In the genomic region with DNA sequence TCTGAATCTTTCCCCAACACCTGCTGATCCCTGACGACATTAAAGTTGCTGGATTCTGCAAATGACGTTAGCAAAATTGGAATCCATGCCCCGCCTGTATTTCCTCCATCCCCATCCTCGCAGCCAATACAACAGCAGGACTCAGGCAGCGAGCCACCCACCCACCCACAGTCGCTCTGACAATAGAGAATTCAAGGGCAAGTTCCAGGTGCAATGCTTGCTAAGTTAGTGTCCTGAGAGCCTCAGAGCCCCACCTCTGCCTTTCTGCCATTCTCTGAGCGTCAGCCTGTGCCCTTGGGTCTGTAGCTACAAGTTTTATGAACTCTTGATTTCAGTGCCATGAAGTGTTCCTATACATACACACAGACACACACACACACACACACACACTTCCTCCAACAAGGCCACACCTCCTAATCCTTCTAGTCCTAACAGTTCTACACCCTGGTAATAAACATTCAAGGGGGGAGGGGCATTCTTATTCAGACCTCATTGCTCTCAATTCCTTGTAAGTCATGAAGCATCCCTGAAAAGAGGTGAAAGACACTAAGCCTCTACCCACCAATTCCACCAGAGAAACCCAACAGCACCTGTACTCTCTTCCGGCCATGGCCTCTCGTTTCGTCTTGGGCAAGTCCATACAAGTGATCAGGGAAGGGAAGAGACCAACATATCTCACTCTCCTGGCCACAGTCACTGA, we compare ENCODE assay signal across 23 mouse cellular contexts.
DNase-seq lines count a peak whose midpoint lies in the region; ATAC-seq and TF ChIP-seq lines count a peak whose summit lies in the region.
"Had no signal": no experiment of that assay in that cellular context is flagged by ENCODE, and none has a peak within 500 bp of the region (broad histone marks: within the 10 kb centered on the region; RNA-seq: fewer than 3 reads in every experiment).

No protein-coding gene starts in this region.

- no peak for TF ChIP-seq EP300 in heart, postnatal 0 days (IDR thresholded peaks at IDR 0.05; ENCODE audit: low read depth)

- H3K4me3 ChIP-seq in heart, postnatal 0 days (ENCODE audit: low read depth, low read length) = no peak overlapping the region
- peak overlapping the region; percentile 61; the same call in 1 of the 2 replicates for H3K4me3 ChIP-seq in E14TG2a.4 (replicated peaks; ENCODE audit: low read length)
- H3K4me3 ChIP-seq: embryonic facial prominence, embryonic 15.5 days; hindbrain, embryonic 15.5 days; intestine, embryonic 15.5 days; left cerebral cortex, adult 2 months; midbrain, embryonic 15.5 days; neural tube, embryonic 12.5 days had no signal

- peaks cover 9% of the 10 kb centered on the region; the same call in 1 of the 2 replicates for H3K4me1 ChIP-seq in heart, postnatal 0 days (ENCODE audit: control insufficient read depth, insufficient read depth)
- H3K4me1 ChIP-seq in E14TG2a.4 (replicated peaks; ENCODE audit: low read depth, low read length) = peaks cover 72% of the 10 kb centered on the region

- intact Hi-C loops in heart, postnatal 14 days (cut with DNase I) = no loop called here

- 74% methylated on average over 10 of the region's 10 CpGs for WGBS in heart, postnatal 0 days

- DNase-seq in heart, postnatal 0 days (ENCODE audit: low spot score) = no peak
- no peak for DNase-seq in heart, postnatal 14 days
- DNase-seq in ES-CJ7 (ENCODE audit: low read depth, low spot score) = peak; percentile 69
- DNase-seq in thymus, postnatal 25 days = peak; percentile 58
- DNase-seq in ovary, postnatal 36 days (ENCODE audit: low spot score) = no peak
- DNase-seq in left cerebral cortex, adult 11 months (ENCODE audit: low spot score) = no peak
- DNase-seq: adrenal gland, adult 2 months; cerebellum, adult 18-20 months; gastrocnemius, postnatal 36 days; heart, postnatal 4 days; layer of hippocampus, adult 9-11 months; left cerebral cortex, postnatal 4 days; retina, postnatal 1 day; right cerebral cortex, postnatal 25 days had no signal

- H3K27me3 ChIP-seq in heart, postnatal 0 days (ENCODE audit: control insufficient read depth, insufficient read depth, low read length) = no peaks in the 10 kb centered on the region
- H3K27me3 ChIP-seq in E14TG2a.4 (ENCODE audit: insufficient read depth, low read length) = peaks cover 23% of the 10 kb centered on the region
- H3K27me3 ChIP-seq: hindbrain, embryonic 15.5 days; intestine, embryonic 15.5 days; midbrain, embryonic 15.5 days; neural tube, embryonic 12.5 days had no signal

- H3K36me3 ChIP-seq in heart, postnatal 0 days (replicated peaks; ENCODE audit: control insufficient read depth, insufficient read depth, low read length) = no peaks in the 10 kb centered on the region
- H3K36me3 ChIP-seq in E14TG2a.4 (ENCODE audit: insufficient read depth, low read length) = no peaks in the 10 kb centered on the region
- H3K36me3 ChIP-seq: embryonic facial prominence, embryonic 15.5 days; hindbrain, embryonic 15.5 days; intestine, embryonic 15.5 days; midbrain, embryonic 15.5 days; neural tube, embryonic 12.5 days had no signal

- no peaks in the 10 kb centered on the region for H3K9me3 ChIP-seq in heart, postnatal 0 days (replicated peaks; ENCODE audit: control insufficient read depth, low read length)
- H3K9me3 ChIP-seq in E14TG2a.4 (ENCODE audit: low read length) = peaks cover 17% of the 10 kb centered on the region
- H3K9me3 ChIP-seq: embryonic facial prominence, embryonic 15.5 days; hindbrain, embryonic 15.5 days; intestine, embryonic 15.5 days; midbrain, embryonic 15.5 days; neural tube, embryonic 12.5 days had no signal

- no peak overlapping the region for H3K9ac ChIP-seq in heart, postnatal 0 days (replicated peaks; ENCODE audit: low read depth, low read length)
- H3K9ac ChIP-seq: embryonic facial prominence, embryonic 15.5 days; hindbrain, embryonic 15.5 days; intestine, embryonic 15.5 days; midbrain, embryonic 15.5 days; neural tube, embryonic 12.5 days had no signal

- no peak for TF ChIP-seq CTCF in heart, postnatal 0 days (IDR thresholded peaks at IDR 0.05; ENCODE audit: low read depth)
- no peak for TF ChIP-seq CTCF in E14TG2a.4 (conservative IDR thresholded peaks at IDR 0.05; ENCODE audit: low read length)

- peak overlapping the region; percentile 20; the same call in 1 of the 2 replicates for H3K27ac ChIP-seq in heart, postnatal 0 days (ENCODE audit: low read depth)
- H3K27ac ChIP-seq: embryonic facial prominence, embryonic 15.5 days; hindbrain, embryonic 15.5 days; intestine, embryonic 15.5 days; left cerebral cortex, adult 2 months; macrophage; midbrain, embryonic 15.5 days; neural tube, embryonic 12.5 days had no signal

- H3K4me2 ChIP-seq in heart, postnatal 0 days (ENCODE audit: low read depth, low read length) = no peak overlapping the region
- H3K4me2 ChIP-seq: embryonic facial prominence, embryonic 15.5 days; hindbrain, embryonic 15.5 days; intestine, embryonic 15.5 days; midbrain, embryonic 15.5 days; neural tube, embryonic 12.5 days had no signal

- ATAC-seq in heart, postnatal 0 days (ENCODE audit: insufficient read depth, low read depth) = no peak
- ATAC-seq: forebrain, embryonic 14.5 days; intestine, embryonic 15.5 days; midbrain, embryonic 15.5 days had no signal

Comparison
In these comparisons a context has a peak if more than half of its experiments do, and no peak if none do; other contexts are left out.
1. DNase-seq: peak in ES-CJ7 (single experiment) and thymus, postnatal 25 days (single experiment); none in heart, postnatal 0 days (single experiment), heart, postnatal 14 days (0 of 2), ovary, postnatal 36 days (single experiment) and left cerebral cortex, adult 11 months (single experiment).